ENCODE assay signal across 8 mouse cellular contexts in the genomic region with DNA sequence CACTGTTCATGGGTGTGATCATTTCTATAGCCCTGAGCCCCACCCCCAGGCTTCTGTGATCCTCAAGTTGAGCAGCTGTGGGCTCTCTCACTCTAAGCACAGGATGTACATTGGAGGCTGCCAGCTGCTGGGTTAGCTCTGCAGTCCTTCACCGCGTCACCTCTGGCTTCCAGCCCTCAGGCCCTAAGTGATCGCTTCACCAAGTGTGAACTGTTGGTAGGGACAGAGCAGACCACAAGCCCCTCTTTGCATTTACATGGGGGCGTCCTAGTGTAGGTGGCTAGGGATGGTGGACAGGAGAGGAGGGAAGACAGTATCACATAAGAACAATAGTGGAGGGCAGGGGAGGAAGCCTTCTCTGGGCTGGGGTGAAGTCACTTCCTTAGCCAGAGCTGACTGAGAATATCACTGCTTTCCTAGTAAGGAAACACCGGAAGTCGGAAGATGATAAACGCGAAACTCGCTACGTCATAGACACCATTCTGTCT. TPM values are rescaled to one million over a fixed set of nuclear protein-coding genes. Genes with fewer than 3 reads are reported as not detected.
A peak's percentile ranks its signal among the peaks of the same experiment; 100 is the strongest.
DNase-seq lines count a peak whose midpoint lies in the region; ATAC-seq and TF ChIP-seq lines count a peak whose summit lies in the region.

No protein-coding gene starts in this region.

- H3K27ac ChIP-seq in lung, embryonic 15.5 days: peak overlapping the region; percentile 92
- H3K27ac ChIP-seq in stomach, postnatal 0 days (replicated peaks): peak overlapping the region; percentile 67; the same call in 1 of the 2 replicates
- no peak overlapping the region for H3K27ac ChIP-seq in forebrain, postnatal 0 days (ENCODE audit: low read depth, low read length)

- H3K9me3 ChIP-seq in lung, embryonic 15.5 days: no peaks in the 10 kb centered on the region
- H3K9me3 ChIP-seq in stomach, postnatal 0 days (ENCODE audit: control insufficient read depth, low read length): no peaks in the 10 kb centered on the region
- no peaks in the 10 kb centered on the region for H3K9me3 ChIP-seq in forebrain, postnatal 0 days (ENCODE audit: low read length)

- H3K4me2 ChIP-seq in lung, embryonic 15.5 days: no peak overlapping the region
- H3K4me2 ChIP-seq in stomach, postnatal 0 days (replicated peaks; ENCODE audit: low read depth): no peak overlapping the region
- H3K4me2 ChIP-seq in forebrain, postnatal 0 days (ENCODE audit: low read depth): no peak overlapping the region

- no peak overlapping the region for H3K4me3 ChIP-seq in lung, embryonic 15.5 days
- no peak overlapping the region for H3K4me3 ChIP-seq in stomach, postnatal 0 days (ENCODE audit: low read depth, low read length)
- H3K4me3 ChIP-seq in forebrain, postnatal 0 days (ENCODE audit: low read depth, low read length): no peak overlapping the region

- intact Hi-C loops in heart, postnatal 36 days (cut with DNase I): loop anchor here (2.0 kb wide), 2 partner anchors 23 to 63 kb away; no protein-coding TSS in a partner anchor

- no peaks in the 10 kb centered on the region for H3K36me3 ChIP-seq in lung, embryonic 15.5 days
- H3K36me3 ChIP-seq in stomach, postnatal 0 days (ENCODE audit: control insufficient read depth, insufficient read depth, low read length): no peaks in the 10 kb centered on the region
- no peaks in the 10 kb centered on the region for H3K36me3 ChIP-seq in forebrain, postnatal 0 days (ENCODE audit: insufficient read depth)

- 74% methylated on average over 10 of the region's 10 CpGs for WGBS in lung, embryonic 15.5 days
- WGBS in stomach, postnatal 0 days: 76% methylated on average over 10 of the region's 10 CpGs
- WGBS in forebrain, postnatal 0 days: 92% methylated on average over 10 of the region's 10 CpGs

- DNase-seq in CD4-positive helper T cell, adult 2 months (ENCODE audit: low read depth, low spot score): peak; percentile 92
- peak; percentile 54 to 67 for DNase-seq in heart, postnatal 36 days
- peak; percentile 18 for DNase-seq in stomach, postnatal 0 days (ENCODE audit: low spot score)
- no peak for DNase-seq in right cerebral cortex, adult 2 months (ENCODE audit: low spot score in 2 of 2)
- no peak for DNase-seq in forebrain, postnatal 0 days
- DNase-seq in ovary, postnatal 10 days (ENCODE audit: low spot score): no peak

- no peak for TF ChIP-seq EP300 in stomach, postnatal 0 days (optimal IDR thresholded peaks at IDR 0.05)

- no peak for TF ChIP-seq CTCF in stomach, postnatal 0 days (IDR thresholded peaks at IDR 0.05; ENCODE audit: low read depth)
- TF ChIP-seq CTCF in forebrain, postnatal 0 days (IDR thresholded peaks at IDR 0.05; ENCODE audit: low read depth): no peak

- no peaks in the 10 kb centered on the region for H3K27me3 ChIP-seq in lung, embryonic 15.5 days
- no peaks in the 10 kb centered on the region for H3K27me3 ChIP-seq in stomach, postnatal 0 days (ENCODE audit: control insufficient read depth, insufficient read depth, low read length)
- no peaks in the 10 kb centered on the region for H3K27me3 ChIP-seq in forebrain, postnatal 0 days (ENCODE audit: insufficient read depth, low read length)

- peaks cover 14% of the 10 kb centered on the region for H3K4me1 ChIP-seq in lung, embryonic 15.5 days
- H3K4me1 ChIP-seq in stomach, postnatal 0 days (replicated peaks; ENCODE audit: control insufficient read depth, insufficient read depth): no peaks in the 10 kb centered on the region
- H3K4me1 ChIP-seq in forebrain, postnatal 0 days (ENCODE audit: insufficient read depth): no peaks in the 10 kb centered on the region

- no peak overlapping the region for H3K9ac ChIP-seq in lung, embryonic 15.5 days
- no peak overlapping the region for H3K9ac ChIP-seq in stomach, postnatal 0 days (ENCODE audit: low read length)
- no peak overlapping the region for H3K9ac ChIP-seq in forebrain, postnatal 0 days

- peak; percentile 70 for ATAC-seq in activated CD4-positive, CD25-positive, alpha-beta regulatory T cell, adult 4 months
- peak; percentile 68 for ATAC-seq in lung, embryonic 15.5 days (ENCODE audit: borderline replicate concordance, extremely low read depth, low FRiP score, low TSS enrichment)
- ATAC-seq in stomach, postnatal 0 days (ENCODE audit: low FRiP score, low TSS enrichment): peak; percentile 71; the same call in 1 of the 2 replicates
- no peak for ATAC-seq in forebrain, postnatal 0 days

RNA-seq across cellular contexts. Expression of a gene that starts 50.2 kb away (rescaled TPM):
- 10 to 100 TPM; 16.9 to 23.7 TPM for polyA plus RNA-seq in activated CD4-positive, CD25-positive, alpha-beta regulatory T cell, adult 4 months (2017; shearing (Covaris generic))
- total RNA-seq in heart, postnatal 36 days (2021): 1 to 10 TPM; 8.6 to 9.8 TPM
- 21.0 and 21.2 TPM in 2 replicates for polyA plus RNA-seq in lung, embryonic 15.5 days (2015; fragmentation: Nextera tagmentation; extraction: Ambion mirVana)
- 10.2 and 10.7 TPM in 2 replicates for polyA plus RNA-seq in stomach, postnatal 0 days (2015; fragmentation: Nextera tagmentation; extraction: Ambion mirVana)
- 11.8 and 16.8 TPM in 2 replicates for total RNA-seq in forebrain, postnatal 0 days (2014; rRNA removed)
- polyA plus RNA-seq in forebrain, postnatal 0 days (2015; fragmentation: Nextera tagmentation; extraction: Ambion mirVana): 25.6 and 37.2 TPM in 2 replicates

Comparison
In these comparisons a context has a peak if more than half of its experiments do, and no peak if none do; other contexts are left out.
1. DNase-seq: peak in CD4-positive helper T cell, adult 2 months (single experiment), heart, postnatal 36 days (2 of 2) and stomach, postnatal 0 days (single experiment); none in right cerebral cortex, adult 2 months (0 of 2), forebrain, postnatal 0 days (single experiment) and ovary, postnatal 10 days (single experiment).